Mouse (Mus musculus): ENCODE measurements around the gene Trp53i11.

Trp53i11 gene

GRCm38 (mm10) chr2:93243439-93244089 is 56.2 kb downstream of the Trp53i11 start:
- DNase-seq, result no peak

GRCm38 (mm10) chr2:93244090-93244443 is 56.7 kb downstream of the Trp53i11 start:
- no peak for DNase-seq

DNA sequence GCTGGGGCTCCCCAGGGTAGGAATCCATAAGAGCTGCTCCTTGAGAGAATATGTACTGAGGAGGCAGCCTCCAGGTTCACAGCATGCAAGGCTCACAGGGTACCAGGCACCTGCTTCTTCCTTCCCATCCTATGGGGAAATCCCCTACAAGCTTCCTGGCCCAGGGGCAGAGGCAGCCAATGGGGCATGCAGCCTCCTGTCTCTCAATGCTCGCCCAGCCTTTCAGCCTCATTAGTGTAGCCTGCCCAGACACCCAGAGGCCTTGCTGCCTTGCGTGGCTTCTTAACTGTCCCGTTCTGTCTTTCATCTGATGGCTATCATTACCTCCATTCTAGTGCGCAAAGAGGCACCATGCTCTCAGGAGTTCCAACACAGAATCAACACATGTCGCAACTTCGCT is 61.7 kb downstream of the Trp53i11 start:
- no peak for DNase-seq

DNA sequence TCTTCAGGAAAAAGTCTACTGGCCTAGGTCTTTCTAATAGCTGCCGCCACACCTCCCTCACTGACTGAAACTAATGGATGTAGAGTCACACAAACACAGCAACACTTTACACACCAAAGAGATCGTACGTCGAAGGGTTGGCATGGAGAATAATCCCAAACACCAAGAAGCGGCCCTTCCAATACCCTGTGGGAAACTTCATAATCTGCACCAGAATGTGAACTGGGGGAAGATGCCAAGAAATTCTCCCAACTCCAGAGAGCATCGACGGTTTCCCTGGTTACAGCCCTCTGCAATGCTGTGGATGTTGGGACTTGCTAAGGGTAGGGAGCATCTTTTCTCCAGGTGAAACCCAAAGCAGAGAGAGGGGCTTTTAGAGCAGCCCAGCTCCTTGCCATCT is 63.3 kb downstream of the Trp53i11 start:
- no peak for DNase-seq
